Mouse (Mus musculus) lung, postnatal 0 days (tissue): ENCODE measurements around the gene Lrrc4c. TPM values are rescaled to one million over a fixed set of nuclear protein-coding genes. Genes with fewer than 3 reads are reported as not detected.

Source experiments
- ATAC-seq: fragments of 200-750 bp; cut with Nextera tagmentation; 2 replicates; pipeline ENCODE4 v1.8.0; 2017; ENCODE audit warnings: moderate library complexity
- DNase-seq: peaks from one replicate; pipeline ENCODE4 v3.0.0-alpha.2; 2016; ENCODE audit warnings: low spot score
- H3K27ac ChIP-seq: fragments of 300-500 bp; sonication (generic); 2 replicates; pipeline ENCODE4 v1.5.1; 2014; ENCODE audit warnings: antibody characterized with exemption, mild to moderate bottlenecking, low read length, mixed read lengths
- H3K27me3 ChIP-seq: fragments of 300-500 bp; sonication (generic); replicated peaks from 2 replicates; pipeline ENCODE4 v1.6.1; 2014; ENCODE audit warnings: low read length, mixed read lengths; ENCODE audit not compliant: insufficient read depth
- H3K36me3 ChIP-seq: fragments of 300-500 bp; sonication (generic); 2 replicates; pipeline ENCODE4 v1.6.1; 2014; ENCODE audit warnings: low read length, mixed read lengths; ENCODE audit not compliant: insufficient read depth
- H3K4me1 ChIP-seq: fragments of 300-500 bp; sonication (generic); 2 replicates; pipeline ENCODE4 v1.6.1; 2014; ENCODE audit warnings: antibody characterized with exemption, low read depth, low read length, mixed read lengths; ENCODE audit not compliant: insufficient read depth
- H3K4me2 ChIP-seq: fragments of 300-500 bp; sonication (generic); replicated peaks from 2 replicates; pipeline ENCODE4 v1.6.1; 2014; ENCODE audit warnings: low read depth, mild to moderate bottlenecking, low read length, moderate library complexity, mixed read lengths
- H3K4me3 ChIP-seq: fragments of 300-500 bp; sonication (generic); 2 replicates; pipeline ENCODE4 v1.5.1; 2014; ENCODE audit warnings: low read depth, low read length
- H3K9ac ChIP-seq: fragments of 300-500 bp; sonication (generic); replicated peaks from 2 replicates; pipeline ENCODE4 v1.6.1; 2014; ENCODE audit warnings: low read depth, mild to moderate bottlenecking
- H3K9me3 ChIP-seq: fragments of 300-500 bp; sonication (generic); 2 replicates; pipeline ENCODE4 v1.6.1; 2016; ENCODE audit warnings: low read length, mixed read lengths
- CTCF ChIP-seq: IDR thresholded peaks from 2 replicates; pipeline ENCODE4 v1.5.1; 2016; ENCODE audit warnings: antibody characterized with exemption, mild to moderate bottlenecking
- EP300 ChIP-seq: IDR thresholded peaks from 2 replicates; pipeline ENCODE4 v1.6.1; 2016; ENCODE audit warnings: antibody characterized with exemption, mild to moderate bottlenecking, control low read depth
- WGBS: fragments of 180-500 bp; shearing (Covaris S2); extraction: QIAGEN DNeasy Blood & Tissue Kit; methylation state at CpG from one replicate; pipeline ENCODE4 v1.1.7; 2014; 5-methylcytosine and 5-hydroxymethylcytosine counted together
- polyA plus RNA-seq: library from polyadenylated mRNA; unstranded; fragments of >200 nt; fragmentation: Nextera tagmentation; extraction: Ambion mirVana; gene quantifications from 2 replicates; pipeline ENCODE4 v1.2.1, GENCODE M21; 2015

Gene Lrrc4c
- polyA plus RNA-seq, 1 experiment from 2014 or later, result 0.81 TPM

- no peak overlapping the region for H3K4me3 ChIP-seq
- TF ChIP-seq CTCF, result no peak
- TF ChIP-seq EP300, result no peak
- H3K4me1 ChIP-seq, result no peaks in the 10 kb centered on the region
- no peak overlapping the region for H3K27ac ChIP-seq
- WGBS, result 31% methylated on average over 3 of the region's 3 CpGs
- ATAC-seq (no peak), DNase-seq (no peak)
- H3K9ac ChIP-seq, result no peak overlapping the region
- H3K9me3 ChIP-seq, result no peaks in the 10 kb centered on the region
- no peak overlapping the region for H3K4me2 ChIP-seq
- H3K36me3 ChIP-seq, result no peaks in the 10 kb centered on the region
- no peaks in the 10 kb centered on the region for H3K27me3 ChIP-seq
Observed at GRCm38 (mm10) chr2:96705004-96705403, 387.0 kb downstream of the Lrrc4c start.

DNA sequence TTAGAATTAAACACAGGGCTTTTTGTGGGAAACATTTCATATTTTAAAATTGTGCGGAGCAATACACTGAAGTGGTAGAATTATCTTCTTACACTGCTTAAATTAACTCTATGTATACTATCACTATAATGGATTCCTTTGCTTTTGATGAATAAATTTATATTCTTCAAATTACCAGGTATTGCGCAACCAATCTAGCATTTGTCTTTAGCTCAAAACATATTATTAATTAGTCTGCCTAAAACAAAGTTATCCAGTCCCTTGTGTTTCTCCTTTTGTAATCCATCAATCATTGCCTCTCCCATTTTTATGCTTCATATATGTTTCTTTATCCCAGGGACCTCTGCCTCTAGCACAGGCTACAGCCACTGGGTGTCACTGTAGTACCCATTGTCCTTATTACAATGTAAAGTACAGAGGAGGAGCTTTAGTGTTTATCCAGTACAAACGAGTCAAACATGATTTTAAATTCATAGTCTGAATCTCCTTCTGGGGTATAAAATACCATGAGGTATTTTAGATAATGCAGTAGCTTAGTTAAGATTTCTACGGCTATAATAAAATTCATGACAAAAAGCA lies 389.9 kb downstream of the Lrrc4c start:
- no peaks in the 10 kb centered on the region for H3K9me3 ChIP-seq
- H3K4me2 ChIP-seq, result no peak overlapping the region
- DNase-seq (no peak), ATAC-seq (no peak)
- TF ChIP-seq CTCF (no peak), EP300 (no peak)
- no peaks in the 10 kb centered on the region for H3K36me3 ChIP-seq
- no peaks in the 10 kb centered on the region for H3K27me3 ChIP-seq
- no peaks in the 10 kb centered on the region for H3K4me1 ChIP-seq
- no peak overlapping the region for H3K9ac ChIP-seq
- no peak overlapping the region for H3K27ac ChIP-seq
- 61% methylated on average over 4 of the region's 4 CpGs for WGBS
- H3K4me3 ChIP-seq, result no peak overlapping the region

- no peaks in the 10 kb centered on the region for H3K9me3 ChIP-seq
- 80% methylated on average over 7 of the region's 7 CpGs for WGBS
- no peak for ATAC-seq
- no peak overlapping the region for H3K4me2 ChIP-seq
- no peaks in the 10 kb centered on the region for H3K4me1 ChIP-seq
- H3K27ac ChIP-seq, result no peak overlapping the region
- H3K36me3 ChIP-seq, result no peaks in the 10 kb centered on the region
- no peak for TF ChIP-seq EP300
- TF ChIP-seq CTCF, result no peak
- H3K27me3 ChIP-seq, result no peaks in the 10 kb centered on the region
- H3K9ac ChIP-seq, result no peak overlapping the region
- no peak overlapping the region for H3K4me3 ChIP-seq
- no peak for DNase-seq
Observed at GRCm38 (mm10) chr2:96714561-96714960, 396.6 kb downstream of the Lrrc4c start.

DNA sequence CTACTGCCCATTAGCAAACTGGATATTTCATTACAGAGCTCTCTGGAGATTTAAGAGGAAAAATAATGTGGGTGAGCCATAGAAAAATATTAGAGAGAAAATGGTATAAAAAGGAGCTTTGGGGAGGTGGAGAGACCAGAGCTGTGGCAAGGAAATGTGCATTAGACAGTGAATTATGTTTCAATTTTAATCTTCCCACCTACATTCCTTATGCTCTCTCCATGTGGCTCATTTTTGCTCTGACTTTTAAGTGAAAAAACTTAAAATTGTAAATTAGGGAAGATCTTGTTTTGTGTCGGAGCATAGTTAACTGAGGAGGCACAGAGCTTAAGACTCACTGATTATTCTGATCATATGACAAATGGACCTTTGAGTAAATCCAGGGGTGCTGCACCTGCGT lies 399.4 kb downstream of the Lrrc4c start:
- Histone ChIP-seq H3K9me3 (no peaks in the 10 kb centered on the region), H3K9ac (no peak overlapping the region), H3K27ac (no peak overlapping the region), H3K36me3 (no peaks in the 10 kb centered on the region), H3K4me2 (no peak overlapping the region), H3K27me3 (no peaks in the 10 kb centered on the region), H3K4me3 (no peak overlapping the region), H3K4me1 (no peaks in the 10 kb centered on the region)
- DNase-seq (no peak), ATAC-seq (no peak)
- TF ChIP-seq EP300, result no peak
- WGBS, result 69% methylated on average over 2 of the region's 2 CpGs

DNA sequence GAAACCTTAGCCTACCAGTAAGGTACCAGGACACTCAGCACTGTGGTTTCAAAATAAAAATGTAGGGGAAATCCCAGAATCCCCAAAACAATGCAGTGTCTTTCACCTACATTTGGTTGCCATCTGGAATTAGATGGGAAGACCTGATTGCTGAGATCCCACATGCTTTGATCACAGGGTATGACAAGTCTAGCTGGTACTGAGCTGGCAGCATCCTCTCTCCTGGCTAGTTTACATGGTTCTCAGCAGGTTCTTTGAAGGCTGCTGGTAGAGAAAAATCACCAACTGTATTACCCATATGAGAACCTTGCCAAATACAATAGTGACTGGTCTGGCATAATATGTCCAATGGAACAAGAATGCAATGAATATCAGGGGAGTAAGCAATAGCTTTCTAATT lies 405.4 kb downstream of the Lrrc4c start:
- TF ChIP-seq EP300, result no peak
- TF ChIP-seq CTCF, result no peak
- Histone ChIP-seq H3K9ac (no peak overlapping the region), H3K27ac (no peak overlapping the region), H3K9me3 (no peaks in the 10 kb centered on the region), H3K4me3 (no peak overlapping the region), H3K36me3 (no peaks in the 10 kb centered on the region), H3K27me3 (no peaks in the 10 kb centered on the region), H3K4me1 (no peaks in the 10 kb centered on the region), H3K4me2 (no peak overlapping the region)
- DNase-seq (no peak), ATAC-seq (no peak)

DNA sequence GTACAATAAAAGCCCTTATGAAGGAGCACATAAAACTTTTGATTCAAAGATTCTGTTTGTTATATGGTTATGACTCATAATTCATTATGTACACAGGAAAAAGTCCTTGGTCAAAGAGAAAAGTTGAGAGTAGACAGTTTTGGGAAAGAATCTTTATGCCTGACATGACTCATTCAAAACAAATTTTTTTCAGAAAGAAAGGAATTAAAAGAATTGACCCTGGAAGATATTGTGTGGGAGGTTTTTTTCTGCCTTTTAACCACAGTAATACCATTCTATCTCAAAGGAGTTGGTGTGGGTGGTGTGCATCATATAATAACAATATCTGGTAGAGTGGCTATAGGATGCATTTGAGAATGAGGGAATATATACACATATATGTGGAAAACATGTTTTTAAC lies 418.1 kb downstream of the Lrrc4c start:
- TF ChIP-seq EP300 (no peak), CTCF (no peak)
- no peaks in the 10 kb centered on the region for H3K9me3 ChIP-seq
- no peak for DNase-seq
- H3K27ac ChIP-seq, result no peak overlapping the region
- H3K4me3 ChIP-seq, result no peak overlapping the region
- H3K4me1 ChIP-seq, result no peaks in the 10 kb centered on the region
- no peaks in the 10 kb centered on the region for H3K36me3 ChIP-seq
- no peaks in the 10 kb centered on the region for H3K27me3 ChIP-seq
- no peak overlapping the region for H3K9ac ChIP-seq
- H3K4me2 ChIP-seq, result no peak overlapping the region
- ATAC-seq, result no peak

DNA sequence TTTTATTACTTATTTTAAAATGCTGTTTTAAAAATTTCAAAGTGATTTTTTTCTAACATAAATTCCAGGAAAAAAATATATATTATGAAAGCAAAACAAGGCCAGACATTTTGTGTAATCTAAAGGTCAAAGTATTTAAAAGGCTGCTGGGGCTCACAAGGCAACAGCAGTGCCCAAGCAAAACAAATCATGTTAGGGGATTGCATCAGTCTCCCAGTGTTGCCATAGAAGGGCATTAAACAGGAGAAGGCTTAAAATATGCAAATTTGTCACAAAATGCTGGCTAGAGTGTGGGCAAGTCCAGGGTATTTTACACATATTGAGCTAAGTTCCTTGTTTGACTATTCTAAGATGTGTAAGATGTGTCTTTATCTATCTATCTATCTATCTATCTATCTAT lies 437.1 kb downstream of the Lrrc4c start:
- ATAC-seq, result no peak
- H3K9me3 ChIP-seq, result no peaks in the 10 kb centered on the region
- no peak overlapping the region for H3K4me3 ChIP-seq
- no peak overlapping the region for H3K27ac ChIP-seq
- no peaks in the 10 kb centered on the region for H3K27me3 ChIP-seq
- H3K4me2 ChIP-seq, result no peak overlapping the region
- TF ChIP-seq CTCF, result no peak
- TF ChIP-seq EP300, result no peak
- no peaks in the 10 kb centered on the region for H3K36me3 ChIP-seq
- DNase-seq, result no peak
- no peaks in the 10 kb centered on the region for H3K4me1 ChIP-seq
- no peak overlapping the region for H3K9ac ChIP-seq
